Mouse (Mus musculus): Measurements from ENCODE around the gene Slc38a10. TPM values are rescaled to one million over a fixed set of nuclear protein-coding genes. Genes with fewer than 3 reads are reported as not detected.

The Slc38a10 gene
- 118 TPM in 2 replicates for polyA plus RNA-seq (2015; fragmentation: Nextera tagmentation; extraction: Ambion mirVana)

DNA sequence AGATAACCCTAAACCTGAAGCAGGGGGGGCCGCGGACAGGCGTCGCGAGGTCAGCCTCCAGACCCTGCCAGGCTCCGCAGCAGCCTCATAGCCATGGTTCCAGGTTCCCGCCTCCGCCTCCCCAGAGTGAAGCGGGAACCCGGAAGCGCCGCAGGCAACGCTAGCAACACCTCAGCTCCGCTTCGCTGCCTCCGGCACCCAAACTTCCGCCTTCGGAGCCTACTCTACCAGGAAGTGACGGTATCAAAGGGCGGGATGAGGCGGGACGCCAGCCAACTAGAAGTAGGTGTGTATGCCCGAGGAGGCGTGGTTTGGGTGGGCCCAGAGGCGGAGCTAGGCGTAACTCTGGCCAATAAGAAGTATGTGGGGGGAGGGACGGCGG is at the start of gene Slc38a10:
TSS of gene Slc38a10 (minus strand) at position 234 of the 382 bp plus-strand sequence.
- Histone ChIP-seq H3K9ac (ENCODE audit: low read depth, low read length) (peak within 1 kb of the TSS; percentile 73), H3K9me3 (replicated peaks; ENCODE audit: control insufficient read depth, low read length, poor library complexity, severe bottlenecking) (no peaks in the 10 kb centered on the region), H3K27ac (ENCODE audit: low read length) (peak within 1 kb of the TSS; percentile 80), H3K27me3 (ENCODE audit: control insufficient read depth, insufficient read depth, low read depth, low read length) (no peaks in the 10 kb centered on the region), H3K4me2 (ENCODE audit: low read length) (peak within 1 kb of the TSS; percentile 91), H3K4me3 (ENCODE audit: low read depth, low read length) (peak within 1 kb of the TSS; percentile 71), H3K36me3 (ENCODE audit: control insufficient read depth, insufficient read depth, low read length) (no peaks in the 10 kb centered on the region; the same call in 1 of the 2 replicates), H3K4me1 (ENCODE audit: control insufficient read depth, insufficient read depth, low read length) (peaks cover 20% of the 10 kb centered on the region)
- WGBS: 0% methylated on average over 28 of the region's 28 CpGs
- peak; percentile 96 for ATAC-seq

GRCm38 (mm10) chr11:120200621-120201020 is 49.5 kb upstream of the Slc38a10 start:
- Histone ChIP-seq H3K27ac (ENCODE audit: low read length) (no peak overlapping the region), H3K27me3 (ENCODE audit: control insufficient read depth, insufficient read depth, low read depth, low read length) (no peaks in the 10 kb centered on the region), H3K4me1 (ENCODE audit: control insufficient read depth, insufficient read depth, low read length) (no peaks in the 10 kb centered on the region), H3K4me2 (ENCODE audit: low read length) (no peak overlapping the region), H3K4me3 (ENCODE audit: low read depth, low read length) (no peak overlapping the region), H3K9ac (ENCODE audit: low read depth, low read length) (no peak overlapping the region), H3K36me3 (ENCODE audit: control insufficient read depth, insufficient read depth, low read length) (no peaks in the 10 kb centered on the region), H3K9me3 (replicated peaks; ENCODE audit: control insufficient read depth, low read length, poor library complexity, severe bottlenecking) (no peaks in the 10 kb centered on the region)
- WGBS: 62% methylated on average over 6 of the region's 6 CpGs
- no peak for ATAC-seq

- no peak overlapping the region for H3K4me3 ChIP-seq (ENCODE audit: low read depth, low read length)
- 75% methylated on average over 7 of the region's 7 CpGs for WGBS
- H3K27ac ChIP-seq (ENCODE audit: low read length): no peak overlapping the region
- ATAC-seq: no peak
- H3K36me3 ChIP-seq (ENCODE audit: control insufficient read depth, insufficient read depth, low read length): no peaks in the 10 kb centered on the region
- no peaks in the 10 kb centered on the region for H3K9me3 ChIP-seq (replicated peaks; ENCODE audit: control insufficient read depth, low read length, poor library complexity, severe bottlenecking)
- H3K27me3 ChIP-seq (ENCODE audit: control insufficient read depth, insufficient read depth, low read depth, low read length): no peaks in the 10 kb centered on the region
- no peaks in the 10 kb centered on the region for H3K4me1 ChIP-seq (ENCODE audit: control insufficient read depth, insufficient read depth, low read length)
- H3K9ac ChIP-seq (ENCODE audit: low read depth, low read length): no peak overlapping the region
- H3K4me2 ChIP-seq (ENCODE audit: low read length): no peak overlapping the region
Measured at GRCm38 (mm10) chr11:120199766-120200165, 48.6 kb upstream of the Slc38a10 start.

DNA sequence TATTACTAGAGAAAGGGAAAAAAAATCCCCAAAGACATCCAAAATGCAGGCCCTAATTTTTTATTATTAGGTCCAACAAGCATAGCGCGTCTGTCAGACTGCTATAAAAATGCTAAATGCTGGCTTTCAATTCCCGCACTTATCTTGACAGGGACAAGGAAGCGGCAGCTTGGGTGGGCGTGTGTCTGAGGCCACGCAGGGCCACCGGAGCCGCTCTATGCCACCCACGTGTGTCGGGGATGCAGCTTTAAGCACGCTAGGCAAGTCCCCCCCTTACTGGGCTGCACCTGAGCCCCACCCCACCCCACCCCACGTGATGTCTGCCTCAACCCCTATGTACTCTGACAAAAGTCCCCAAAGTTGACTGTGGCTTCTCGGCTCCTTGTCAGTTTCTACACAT is 47.7 kb upstream of the Slc38a10 start:
- no peak overlapping the region for H3K4me3 ChIP-seq (ENCODE audit: low read depth, low read length)
- no peaks in the 10 kb centered on the region for H3K36me3 ChIP-seq (ENCODE audit: control insufficient read depth, insufficient read depth, low read length)
- 25% methylated on average over 13 of the region's 13 CpGs for WGBS
- H3K27ac ChIP-seq (ENCODE audit: low read length): no peak overlapping the region
- ATAC-seq: no peak
- no peak overlapping the region for H3K9ac ChIP-seq (ENCODE audit: low read depth, low read length)
- H3K4me1 ChIP-seq (ENCODE audit: control insufficient read depth, insufficient read depth, low read length): no peaks in the 10 kb centered on the region
- no peaks in the 10 kb centered on the region for H3K9me3 ChIP-seq (replicated peaks; ENCODE audit: control insufficient read depth, low read length, poor library complexity, severe bottlenecking)
- H3K27me3 ChIP-seq (ENCODE audit: control insufficient read depth, insufficient read depth, low read depth, low read length): no peaks in the 10 kb centered on the region
- H3K4me2 ChIP-seq (ENCODE audit: low read length): no peak overlapping the region

GRCm38 (mm10) chr11:120190526-120191412 is 39.6 kb upstream of the Slc38a10 start:
- no peak for ATAC-seq

DNA sequence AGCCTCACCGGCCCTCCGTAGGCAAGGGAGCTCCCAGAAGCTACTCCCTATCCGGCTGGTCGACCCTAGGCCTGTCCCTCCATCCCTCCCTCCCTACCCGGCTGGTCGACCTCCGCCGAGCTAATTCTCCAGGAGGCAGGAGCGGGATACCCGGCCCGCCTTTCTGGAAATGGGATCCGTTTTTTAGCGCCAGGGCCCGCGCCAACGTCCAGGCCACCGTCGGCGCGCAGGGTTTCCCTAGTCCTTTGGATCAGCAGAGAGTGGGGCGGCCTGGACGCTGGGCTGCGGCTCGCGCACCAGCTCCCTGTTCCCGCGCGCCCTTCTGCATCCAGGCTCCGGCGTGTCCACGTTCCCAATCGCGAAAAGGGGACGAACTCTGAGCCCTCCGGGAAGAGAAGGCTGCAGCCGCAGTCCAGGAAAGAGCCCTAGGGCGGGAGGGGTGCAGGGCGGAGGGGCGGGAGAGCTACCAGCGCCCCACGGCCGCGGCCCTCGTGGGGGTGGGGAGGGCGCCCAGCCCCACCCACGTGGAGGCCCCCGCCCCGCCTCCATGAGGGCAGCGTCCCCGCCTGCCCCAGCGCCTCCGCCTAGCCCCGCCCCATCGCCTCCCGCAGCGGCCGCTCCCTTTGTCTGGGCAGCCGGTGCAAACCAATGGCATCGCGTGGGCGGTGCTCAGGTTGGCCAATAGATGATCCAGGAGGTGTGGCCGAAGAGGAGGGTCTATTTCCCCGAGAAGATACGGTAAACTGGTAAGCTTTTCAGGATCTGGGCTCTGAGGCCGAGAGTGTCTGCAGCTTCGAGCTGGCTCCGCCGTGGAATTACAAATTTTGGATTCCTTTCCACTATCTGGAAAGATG is 38.5 kb upstream of the Slc38a10 start:
- ATAC-seq: peak; percentile 96
- H3K4me1 ChIP-seq (ENCODE audit: control insufficient read depth, insufficient read depth, low read length): peaks cover 28% of the 10 kb centered on the region
- no peaks in the 10 kb centered on the region for H3K9me3 ChIP-seq (replicated peaks; ENCODE audit: control insufficient read depth, low read length, poor library complexity, severe bottlenecking)
- under 1% methylated on average over 50 of the region's 68 CpGs for WGBS
- no peaks in the 10 kb centered on the region for H3K36me3 ChIP-seq (ENCODE audit: control insufficient read depth, insufficient read depth, low read length)
- peak overlapping the region; percentile 88 for H3K4me3 ChIP-seq (ENCODE audit: low read depth, low read length)
- H3K4me2 ChIP-seq (ENCODE audit: low read length): peak overlapping the region; percentile 99
- peak overlapping the region; percentile 98 for H3K9ac ChIP-seq (ENCODE audit: low read depth, low read length)
- H3K27me3 ChIP-seq (ENCODE audit: control insufficient read depth, insufficient read depth, low read depth, low read length): no peaks in the 10 kb centered on the region
- H3K27ac ChIP-seq (ENCODE audit: low read length): peak overlapping the region; percentile 92

More at GRCm38 (mm10) chr11:120190526-120191412, 39.6 kb upstream of the Slc38a10 start:
- Histone ChIP-seq H3K4me2 (ENCODE audit: low read length) (peak overlapping the region; percentile 99), H3K27me3 (ENCODE audit: control insufficient read depth, insufficient read depth, low read depth, low read length) (no peaks in the 10 kb centered on the region), H3K4me3 (ENCODE audit: low read depth, low read length) (peak overlapping the region; percentile 88), H3K36me3 (ENCODE audit: control insufficient read depth, insufficient read depth, low read length) (no peaks in the 10 kb centered on the region), H3K9ac (ENCODE audit: low read depth, low read length) (peak overlapping the region; percentile 31), H3K4me1 (ENCODE audit: control insufficient read depth, insufficient read depth, low read length) (peaks cover 17% of the 10 kb centered on the region), H3K27ac (ENCODE audit: low read length) (peak overlapping the region; percentile 92), H3K9me3 (replicated peaks; ENCODE audit: control insufficient read depth, low read length, poor library complexity, severe bottlenecking) (no peaks in the 10 kb centered on the region)
- 35% methylated on average over 14 of the region's 14 CpGs for WGBS

DNA sequence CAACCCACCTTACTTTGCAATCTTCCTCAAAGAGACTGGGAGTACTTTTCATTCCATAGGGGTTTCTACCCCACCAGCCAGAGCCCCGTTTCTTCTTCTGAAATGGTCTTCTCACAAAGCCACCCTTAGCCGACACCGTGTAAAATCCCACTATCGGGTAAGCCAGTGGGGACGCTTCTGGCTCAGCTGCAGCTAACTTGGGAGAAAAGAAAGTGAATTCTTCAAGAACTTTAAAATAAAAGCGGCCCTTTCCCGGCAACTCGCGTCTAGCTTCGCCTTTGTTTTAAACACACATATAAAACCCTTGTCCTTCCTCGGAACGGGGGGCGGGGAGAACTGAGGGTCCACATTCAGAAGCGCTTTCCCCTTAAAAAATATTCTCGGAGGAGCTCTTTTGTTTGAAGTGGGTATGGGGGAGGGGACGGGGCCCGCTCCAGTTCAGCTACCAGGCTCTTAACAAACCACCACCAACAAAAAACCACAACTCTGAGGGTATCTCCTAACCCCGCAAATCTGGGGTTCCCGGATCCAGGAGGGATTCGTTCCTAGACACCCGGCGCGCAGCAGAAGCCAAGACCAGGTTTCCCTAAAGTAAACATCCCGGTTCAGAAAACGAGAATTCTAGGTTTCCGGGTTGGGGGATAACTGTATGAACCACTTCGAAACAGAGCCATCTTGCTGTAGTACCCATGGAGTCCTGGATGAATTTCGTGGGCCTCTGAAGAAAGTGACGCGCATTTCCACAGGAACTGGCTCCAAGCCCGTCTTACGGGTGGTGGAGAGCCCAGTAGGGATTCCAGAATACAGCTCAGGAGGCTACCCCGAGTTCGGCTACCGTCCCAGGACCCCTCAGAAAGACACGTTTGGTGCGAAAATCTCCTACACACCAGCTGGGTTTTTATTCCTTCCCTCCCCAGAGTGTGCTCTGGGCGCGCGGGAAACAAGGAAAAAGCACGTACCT is 37.6 kb upstream of the Slc38a10 start:
- peak overlapping the region; percentile 99 for H3K4me2 ChIP-seq (ENCODE audit: low read length)
- H3K4me1 ChIP-seq (ENCODE audit: control insufficient read depth, insufficient read depth, low read length): peaks cover 37% of the 10 kb centered on the region
- under 1% methylated on average over 41 of the region's 41 CpGs for WGBS
- H3K36me3 ChIP-seq (ENCODE audit: control insufficient read depth, insufficient read depth, low read length): no peaks in the 10 kb centered on the region
- no peaks in the 10 kb centered on the region for H3K27me3 ChIP-seq (ENCODE audit: control insufficient read depth, insufficient read depth, low read depth, low read length)
- H3K4me3 ChIP-seq (ENCODE audit: low read depth, low read length): peak overlapping the region; percentile 88
- H3K9ac ChIP-seq (ENCODE audit: low read depth, low read length): peak overlapping the region; percentile 98
- no peak for ATAC-seq
- no peaks in the 10 kb centered on the region for H3K9me3 ChIP-seq (replicated peaks; ENCODE audit: control insufficient read depth, low read length, poor library complexity, severe bottlenecking)
- peak overlapping the region; percentile 92 for H3K27ac ChIP-seq (ENCODE audit: low read length)

- H3K4me2 ChIP-seq (ENCODE audit: low read length): peak overlapping the region; percentile 99
- H3K9ac ChIP-seq (ENCODE audit: low read depth, low read length): peak overlapping the region; percentile 98
- under 1% methylated on average over 24 of the region's 24 CpGs for WGBS
Measured at GRCm38 (mm10) chr11:120188102-120188480, 36.9 kb upstream of the Slc38a10 start.

More at GRCm38 (mm10) chr11:120188102-120188480, 36.9 kb upstream of the Slc38a10 start:
- Histone ChIP-seq H3K4me3 (ENCODE audit: low read depth, low read length) (peak overlapping the region; percentile 88), H3K36me3 (ENCODE audit: control insufficient read depth, insufficient read depth, low read length) (no peaks in the 10 kb centered on the region), H3K27ac (ENCODE audit: low read length) (peak overlapping the region; percentile 92), H3K4me1 (ENCODE audit: control insufficient read depth, insufficient read depth, low read length) (peaks cover 42% of the 10 kb centered on the region), H3K9me3 (replicated peaks; ENCODE audit: control insufficient read depth, low read length, poor library complexity, severe bottlenecking) (no peaks in the 10 kb centered on the region), H3K27me3 (ENCODE audit: control insufficient read depth, insufficient read depth, low read depth, low read length) (no peaks in the 10 kb centered on the region)
- no peak for ATAC-seq

Measured in midbrain, embryonic 16.5 days (tissue).